Mouse (Mus musculus): Measurements from ENCODE around the gene Cnnm4. TPM values are rescaled to one million over a fixed set of nuclear protein-coding genes. Genes with fewer than 3 reads are reported as not detected.

Cnnm4 gene
- 10 to 100 TPM; 14.8 to 17.9 (median 16.2) TPM for total RNA-seq (2022)

- peak; percentile 74 to 78 for DNase-seq (ENCODE audit: low spot score in 2 of 2)
Measured at GRCm38 (mm10) chr1:36471181-36472105, at the start of gene Cnnm4. Gene Cnnm4 (plus strand): TSS chr1:36471620.

GRCm38 (mm10) chr1:36429511-36429910 lies 41.9 kb upstream of the Cnnm4 start:
- DNase-seq (ENCODE audit: low spot score in 2 of 2): no peak

- no peak for DNase-seq (ENCODE audit: low spot score in 2 of 2)
Measured at GRCm38 (mm10) chr1:36432999-36433398, 38.4 kb upstream of the Cnnm4 start.

- DNase-seq (ENCODE audit: low spot score in 2 of 2): no peak
Measured at GRCm38 (mm10) chr1:36433616-36434015, 37.8 kb upstream of the Cnnm4 start.

- no peak for DNase-seq (ENCODE audit: low spot score in 2 of 2)
Measured at GRCm38 (mm10) chr1:36435071-36435470, 36.3 kb upstream of the Cnnm4 start.

- DNase-seq (ENCODE audit: low spot score in 2 of 2): no peak
Measured at GRCm38 (mm10) chr1:36436515-36436914, 34.9 kb upstream of the Cnnm4 start.

GRCm38 (mm10) chr1:36437223-36437622 lies 34.2 kb upstream of the Cnnm4 start:
- no peak for DNase-seq (ENCODE audit: low spot score in 2 of 2)

- peak; percentile 64 to 79 for DNase-seq (ENCODE audit: low spot score in 2 of 2)
Measured at GRCm38 (mm10) chr1:36441101-36441500, 30.3 kb upstream of the Cnnm4 start.

GRCm38 (mm10) chr1:36444471-36445464 lies 26.7 kb upstream of the Cnnm4 start, which contains the start of gene Lman2l:
Gene Lman2l (minus strand): TSS chr1:36445271.
- peak; percentile 97 for DNase-seq (ENCODE audit: low spot score in 2 of 2)

- DNase-seq (ENCODE audit: low spot score in 2 of 2): no peak
Measured at GRCm38 (mm10) chr1:36445508-36445907, 25.9 kb upstream of the Cnnm4 start.

GRCm38 (mm10) chr1:36446106-36446824 lies 25.2 kb upstream of the Cnnm4 start:
- DNase-seq (ENCODE audit: low spot score in 2 of 2): no peak

- DNase-seq (ENCODE audit: low spot score in 2 of 2): no peak
Measured at GRCm38 (mm10) chr1:36446841-36447240, 24.6 kb upstream of the Cnnm4 start.

GRCm38 (mm10) chr1:36454055-36454815 lies 17.2 kb upstream of the Cnnm4 start:
- DNase-seq (ENCODE audit: low spot score in 2 of 2): no peak

- no peak for DNase-seq (ENCODE audit: low spot score in 2 of 2)
Measured at GRCm38 (mm10) chr1:36457388-36458014, 13.9 kb upstream of the Cnnm4 start.

GRCm38 (mm10) chr1:36458169-36458568 lies 13.3 kb upstream of the Cnnm4 start:
- DNase-seq (ENCODE audit: low spot score in 2 of 2): no peak

GRCm38 (mm10) chr1:36461829-36462228 lies 9.6 kb upstream of the Cnnm4 start:
- no peak for DNase-seq (ENCODE audit: low spot score in 2 of 2)

GRCm38 (mm10) chr1:36465641-36466160 lies 5.7 kb upstream of the Cnnm4 start:
- DNase-seq (ENCODE audit: low spot score in 2 of 2): no peak

- DNase-seq (ENCODE audit: low spot score in 2 of 2): no peak
Measured at GRCm38 (mm10) chr1:36467446-36467845, 4.0 kb upstream of the Cnnm4 start.

- no peak for DNase-seq (ENCODE audit: low spot score in 2 of 2)
Measured at GRCm38 (mm10) chr1:36469811-36470444, 1.5 kb upstream of the Cnnm4 start.
